Mouse (Mus musculus): Measurements from ENCODE around the gene Snx27. TPM values are rescaled to one million over a fixed set of nuclear protein-coding genes. Genes with fewer than 3 reads are reported as not detected.
A peak's percentile ranks its signal among the peaks of the same experiment; 100 is the strongest.

Gene Snx27
- polyA plus RNA-seq, 1 experiment: not detected

DNA sequence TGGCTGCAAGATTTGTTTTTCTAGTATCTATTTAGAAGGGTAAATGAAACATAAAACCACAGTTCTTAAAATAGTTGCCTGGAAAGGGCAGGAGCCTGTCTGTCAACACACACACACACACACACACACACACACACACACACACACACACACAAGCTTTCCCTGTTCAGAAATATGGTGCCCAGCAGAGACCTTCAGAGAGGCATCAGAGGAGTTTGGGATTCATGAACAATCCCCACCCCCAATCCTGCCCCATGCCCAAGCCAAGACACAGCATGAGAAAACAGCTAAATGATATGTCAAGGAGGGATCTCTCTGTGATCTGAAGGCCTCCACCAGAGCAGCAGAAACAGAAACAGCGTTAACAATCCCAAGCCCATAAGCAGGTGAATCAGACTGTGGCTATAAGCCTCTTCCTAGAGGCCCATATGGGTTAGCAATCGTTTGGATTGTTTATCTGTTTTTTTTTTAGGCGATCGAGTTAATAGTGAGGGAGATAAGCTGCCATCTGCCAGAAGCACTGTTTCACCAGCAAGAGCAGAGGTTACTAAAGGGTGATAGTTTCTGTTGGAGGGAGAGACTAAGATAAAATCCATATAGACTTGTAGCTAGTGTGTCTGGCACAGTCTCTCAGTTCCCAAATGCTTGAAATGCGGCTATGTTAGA, 108.8 kb downstream of the Snx27 start:
- no peak overlapping the region for H3K4me3 ChIP-seq (ENCODE audit: insufficient read depth, low read depth, low read length)
- TF ChIP-seq POLR2A (IDR thresholded peaks at IDR 0.05; ENCODE audit: insufficient read depth, low read depth, low read length) (no peak), CTCF (IDR thresholded peaks at IDR 0.05; ENCODE audit: insufficient read depth, low read depth, low read length) (no peak)
- WGBS: 49% methylated on average over 5 of the region's 5 CpGs
- H3K27ac ChIP-seq (ENCODE audit: insufficient read depth, low read depth, low read length): no peak overlapping the region
- H3K4me1 ChIP-seq (ENCODE audit: control insufficient read depth, insufficient read depth, low read length): peaks cover 27% of the 10 kb centered on the region

DNA sequence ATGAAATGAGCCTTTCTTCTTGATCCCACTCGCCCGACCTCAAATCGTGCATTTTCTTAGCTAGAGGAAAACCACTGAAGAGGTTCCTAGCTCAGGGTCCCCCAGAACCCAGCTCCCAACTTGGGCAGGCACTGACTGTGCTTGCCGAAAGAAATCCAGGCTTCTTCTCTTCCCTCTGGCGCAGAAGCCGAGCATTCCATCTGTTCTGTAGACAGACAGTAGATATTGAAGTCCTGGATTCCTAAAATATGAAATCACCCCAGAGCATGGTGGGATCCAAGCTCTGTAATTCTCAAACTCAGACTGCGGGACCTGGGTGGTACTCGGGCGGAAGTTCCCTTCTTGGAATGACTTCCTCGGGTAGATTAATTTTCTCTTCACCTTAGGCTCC, 109.4 kb downstream of the Snx27 start:
- Histone ChIP-seq H3K4me3 (ENCODE audit: insufficient read depth, low read depth, low read length) (no peak overlapping the region), H3K27ac (ENCODE audit: insufficient read depth, low read depth, low read length) (no peak overlapping the region), H3K4me1 (ENCODE audit: control insufficient read depth, insufficient read depth, low read length) (peaks cover 27% of the 10 kb centered on the region)
- WGBS: 43% methylated on average over 10 of the region's 10 CpGs
- TF ChIP-seq CTCF (IDR thresholded peaks at IDR 0.05; ENCODE audit: insufficient read depth, low read depth, low read length) (no peak), POLR2A (IDR thresholded peaks at IDR 0.05; ENCODE audit: insufficient read depth, low read depth, low read length) (no peak)

DNA sequence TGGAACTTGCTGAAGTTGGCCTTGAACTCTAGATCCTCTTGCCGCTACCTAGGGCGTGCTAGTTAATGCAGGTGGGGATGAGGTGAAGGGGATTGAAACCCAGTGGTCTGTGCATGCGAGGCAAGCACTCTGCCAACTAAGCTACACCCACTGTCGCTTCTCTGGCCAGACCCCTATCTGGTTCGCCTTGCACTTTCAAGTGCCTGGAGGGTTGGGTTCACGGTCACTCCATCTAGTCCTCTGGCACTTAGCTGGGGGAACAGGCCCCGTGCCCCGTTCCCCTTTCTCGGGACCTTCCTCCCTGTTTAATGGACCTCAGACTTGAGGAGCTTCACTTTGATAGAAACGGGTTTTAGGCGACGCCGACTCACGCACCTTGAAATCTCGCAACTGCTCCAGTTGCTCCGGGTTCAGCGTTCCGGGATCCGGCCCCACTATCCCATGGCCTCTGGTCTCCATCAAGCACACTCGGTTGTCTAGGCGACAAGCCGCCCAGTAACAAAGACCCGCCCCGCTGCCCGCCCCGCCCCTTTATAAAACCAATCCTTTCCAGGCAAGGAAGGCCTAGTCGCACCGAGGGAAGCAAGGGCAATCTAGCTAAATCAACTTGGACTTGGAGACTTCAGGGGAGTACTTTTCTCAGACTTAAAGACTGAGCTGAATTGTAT, 109.9 kb downstream of the Snx27 start:
- no peak for TF ChIP-seq CTCF (IDR thresholded peaks at IDR 0.05; ENCODE audit: insufficient read depth, low read depth, low read length)
- H3K27ac ChIP-seq (ENCODE audit: insufficient read depth, low read depth, low read length): no peak overlapping the region
- 27% methylated on average over 28 of the region's 28 CpGs for WGBS
- peak overlapping the region; percentile 16; the same call in 1 of the 2 replicates for H3K4me3 ChIP-seq (ENCODE audit: insufficient read depth, low read depth, low read length)
- peaks cover 27% of the 10 kb centered on the region for H3K4me1 ChIP-seq (ENCODE audit: control insufficient read depth, insufficient read depth, low read length)

DNA sequence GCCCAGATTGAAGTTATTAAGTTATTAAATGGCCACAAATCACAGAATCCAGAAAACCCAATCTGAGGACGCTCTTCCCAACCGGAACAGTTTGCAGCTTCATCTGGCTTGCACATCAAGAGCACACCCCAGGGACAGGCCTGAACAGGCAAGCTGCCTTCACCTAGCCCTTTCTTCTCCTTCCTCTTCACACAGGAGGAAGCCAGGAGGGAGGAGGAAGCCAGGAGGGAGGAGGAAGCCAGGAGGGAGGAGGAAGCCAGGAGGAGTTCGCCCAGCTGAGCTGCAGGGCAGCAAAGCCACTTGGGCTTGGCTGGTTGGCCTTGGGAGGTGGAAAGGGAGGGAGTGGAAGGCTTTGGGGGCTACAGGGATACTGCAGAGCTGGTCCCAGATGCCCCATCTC, 113.6 kb downstream of the Snx27 start:
- Histone ChIP-seq H3K27ac (ENCODE audit: insufficient read depth, low read depth, low read length) (no peak overlapping the region), H3K4me3 (ENCODE audit: insufficient read depth, low read depth, low read length) (no peak overlapping the region), H3K4me1 (ENCODE audit: control insufficient read depth, insufficient read depth, low read length) (peaks cover 36% of the 10 kb centered on the region)
- 84% methylated on average over 3 of the region's 3 CpGs for WGBS
- TF ChIP-seq POLR2A (IDR thresholded peaks at IDR 0.05; ENCODE audit: insufficient read depth, low read depth, low read length) (no peak), CTCF (IDR thresholded peaks at IDR 0.05; ENCODE audit: insufficient read depth, low read depth, low read length) (no peak)

DNA sequence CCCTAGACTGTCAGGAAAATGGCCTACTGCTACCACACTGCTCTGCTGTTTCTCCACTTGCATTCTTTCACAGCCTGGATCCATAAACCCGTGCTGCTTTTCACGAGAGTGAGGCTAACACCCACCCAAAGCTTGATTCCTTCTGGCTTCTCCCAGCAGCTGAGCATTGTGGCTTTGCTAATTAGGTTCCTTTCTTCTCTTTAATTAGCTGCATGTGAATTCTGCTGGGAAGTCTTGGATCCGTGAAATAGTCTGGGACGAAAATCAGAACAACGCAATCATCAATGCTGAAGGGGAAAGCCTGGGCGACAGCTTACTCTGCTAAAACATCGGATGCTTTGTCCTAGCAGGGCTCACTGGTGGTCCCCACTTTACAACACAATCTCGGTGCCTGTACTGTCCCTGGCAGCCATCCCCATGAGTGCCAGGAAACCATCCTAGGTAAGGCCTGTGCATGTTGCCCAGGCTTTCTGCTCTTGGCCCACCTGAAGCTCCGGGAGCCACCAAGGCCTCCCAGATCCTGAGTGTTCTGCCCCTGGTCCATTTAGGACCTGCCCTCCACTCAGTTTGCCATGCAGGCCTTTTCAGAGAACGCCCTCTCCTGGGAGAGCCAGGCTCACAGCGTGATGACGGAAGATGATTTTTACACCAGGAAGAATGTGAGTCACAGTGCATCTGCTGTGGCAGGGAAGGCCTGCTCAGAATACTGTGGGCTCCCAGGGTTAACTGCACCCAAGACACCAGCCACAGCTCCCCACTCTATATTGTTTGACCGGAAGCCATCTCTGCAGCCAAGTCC, 116.7 kb downstream of the Snx27 start:
- 20% methylated on average over 13 of the region's 13 CpGs for WGBS
- no peak for TF ChIP-seq CTCF (IDR thresholded peaks at IDR 0.05; ENCODE audit: insufficient read depth, low read depth, low read length)
- no peak for TF ChIP-seq POLR2A (IDR thresholded peaks at IDR 0.05; ENCODE audit: insufficient read depth, low read depth, low read length)
- peaks cover 25% of the 10 kb centered on the region for H3K4me1 ChIP-seq (ENCODE audit: control insufficient read depth, insufficient read depth, low read length)
- H3K4me3 ChIP-seq (ENCODE audit: insufficient read depth, low read depth, low read length): no peak overlapping the region
- peak overlapping the region; percentile 98 for H3K27ac ChIP-seq (ENCODE audit: insufficient read depth, low read depth, low read length)

DNA sequence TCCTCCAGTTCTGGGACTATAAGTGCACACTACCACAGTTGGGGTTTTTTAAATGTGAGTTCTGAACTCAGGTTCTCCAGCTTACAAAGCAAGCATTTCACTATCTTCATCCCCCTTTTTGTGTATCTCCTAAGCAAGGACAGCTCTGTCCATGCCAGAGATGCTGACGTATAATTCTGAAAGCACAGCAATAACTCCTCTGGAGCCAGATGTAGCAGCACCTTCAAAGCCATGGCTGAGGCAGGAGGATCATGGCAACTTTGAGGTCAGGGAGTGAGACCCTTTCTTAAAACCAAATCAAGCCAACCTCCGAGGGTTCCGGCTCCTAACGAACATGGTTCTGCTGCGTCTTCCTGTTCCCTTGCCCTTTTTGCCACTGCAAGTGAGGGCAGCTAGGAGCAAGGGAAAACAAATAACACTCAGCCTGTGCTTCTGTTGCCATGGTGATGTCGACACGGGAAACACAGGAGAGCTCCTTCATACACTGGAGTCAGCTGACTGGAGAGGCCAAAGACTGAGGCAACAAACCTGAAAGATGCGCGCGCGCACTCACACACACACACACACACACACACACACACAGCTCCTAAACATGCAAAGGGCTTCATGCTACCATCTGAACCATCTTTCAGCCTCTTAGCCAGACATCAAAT, 118.5 kb downstream of the Snx27 start:
- H3K4me3 ChIP-seq (ENCODE audit: insufficient read depth, low read depth, low read length): no peak overlapping the region
- H3K4me1 ChIP-seq (ENCODE audit: control insufficient read depth, insufficient read depth, low read length): peaks cover 25% of the 10 kb centered on the region
- peak overlapping the region; percentile 87 for H3K27ac ChIP-seq (ENCODE audit: insufficient read depth, low read depth, low read length)
- TF ChIP-seq CTCF (IDR thresholded peaks at IDR 0.05; ENCODE audit: insufficient read depth, low read depth, low read length): no peak
- TF ChIP-seq POLR2A (IDR thresholded peaks at IDR 0.05; ENCODE audit: insufficient read depth, low read depth, low read length): no peak
- WGBS: 23% methylated on average over 11 of the region's 11 CpGs

DNA sequence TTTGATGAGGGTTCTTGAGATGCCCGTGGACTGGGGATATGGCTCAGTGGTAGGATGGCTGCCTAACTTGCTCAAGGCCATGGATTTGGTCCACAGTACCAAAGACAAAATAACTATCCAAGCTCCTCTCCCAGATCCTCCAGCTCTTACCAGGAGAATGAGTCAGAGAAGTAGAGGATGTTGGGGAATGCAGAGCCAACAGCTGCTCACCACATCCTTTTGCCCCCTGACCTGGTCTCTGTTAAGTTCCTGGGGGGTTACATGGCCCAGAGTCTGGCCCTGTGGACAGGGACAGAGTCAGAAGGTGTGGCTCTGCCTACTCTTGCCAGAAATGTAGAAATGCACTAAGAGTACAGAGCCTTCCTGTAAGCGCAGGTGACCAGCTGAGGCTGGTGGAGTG, 122.7 kb downstream of the Snx27 start:
- TF ChIP-seq CTCF (IDR thresholded peaks at IDR 0.05; ENCODE audit: insufficient read depth, low read depth, low read length): no peak
- Histone ChIP-seq H3K27ac (ENCODE audit: insufficient read depth, low read depth, low read length) (no peak overlapping the region), H3K4me3 (ENCODE audit: insufficient read depth, low read depth, low read length) (no peak overlapping the region), H3K4me1 (ENCODE audit: control insufficient read depth, insufficient read depth, low read length) (peaks cover 13% of the 10 kb centered on the region)
- 94% methylated on average over 2 of the region's 2 CpGs for WGBS

DNA sequence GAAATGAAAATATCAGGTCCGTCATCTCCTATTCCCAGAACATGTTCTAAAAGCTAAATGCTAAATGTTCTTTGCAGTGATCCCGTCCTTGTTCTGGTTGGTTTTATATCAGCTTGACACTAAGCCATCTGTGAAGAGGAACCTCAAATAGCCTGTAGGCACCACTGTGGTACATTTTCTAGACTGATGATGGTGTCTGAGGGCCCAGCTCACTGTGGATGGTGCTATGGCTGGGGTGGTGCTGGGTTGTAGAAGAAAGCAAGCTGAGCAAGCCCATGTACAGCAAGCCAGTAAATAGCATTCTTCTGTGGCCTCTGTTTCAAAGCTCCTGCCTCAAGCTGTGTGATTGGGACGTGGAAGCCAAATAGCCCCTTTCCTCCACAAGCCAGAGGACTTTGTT, 125.5 kb downstream of the Snx27 start:
- Histone ChIP-seq H3K4me1 (ENCODE audit: control insufficient read depth, insufficient read depth, low read length) (peaks cover 2% of the 10 kb centered on the region; the same call in 1 of the 2 replicates), H3K27ac (ENCODE audit: insufficient read depth, low read depth, low read length) (no peak overlapping the region), H3K4me3 (ENCODE audit: insufficient read depth, low read depth, low read length) (no peak overlapping the region)
- TF ChIP-seq POLR2A (IDR thresholded peaks at IDR 0.05; ENCODE audit: insufficient read depth, low read depth, low read length) (no peak), CTCF (IDR thresholded peaks at IDR 0.05; ENCODE audit: insufficient read depth, low read depth, low read length) (no peak)
- WGBS: 60% methylated on average over 3 of the region's 3 CpGs

Measured in olfactory bulb, adult 2 months (tissue).